Mouse (Mus musculus) adrenal gland, adult (tissue): ENCODE results near the gene Ddrgk1.
A peak's percentile ranks its signal among the peaks of the same experiment; 100 is the strongest.

Experiments used
- DNase-seq, 2 experiments: peaks; one replicate each; pipeline ENCODE4 v3.0.0; 2022 to 2023; ENCODE audit warnings: low spot score in 1 of 2; ENCODE audit not compliant: inconsistent age in 2 of 2

Gene Ddrgk1

DNA sequence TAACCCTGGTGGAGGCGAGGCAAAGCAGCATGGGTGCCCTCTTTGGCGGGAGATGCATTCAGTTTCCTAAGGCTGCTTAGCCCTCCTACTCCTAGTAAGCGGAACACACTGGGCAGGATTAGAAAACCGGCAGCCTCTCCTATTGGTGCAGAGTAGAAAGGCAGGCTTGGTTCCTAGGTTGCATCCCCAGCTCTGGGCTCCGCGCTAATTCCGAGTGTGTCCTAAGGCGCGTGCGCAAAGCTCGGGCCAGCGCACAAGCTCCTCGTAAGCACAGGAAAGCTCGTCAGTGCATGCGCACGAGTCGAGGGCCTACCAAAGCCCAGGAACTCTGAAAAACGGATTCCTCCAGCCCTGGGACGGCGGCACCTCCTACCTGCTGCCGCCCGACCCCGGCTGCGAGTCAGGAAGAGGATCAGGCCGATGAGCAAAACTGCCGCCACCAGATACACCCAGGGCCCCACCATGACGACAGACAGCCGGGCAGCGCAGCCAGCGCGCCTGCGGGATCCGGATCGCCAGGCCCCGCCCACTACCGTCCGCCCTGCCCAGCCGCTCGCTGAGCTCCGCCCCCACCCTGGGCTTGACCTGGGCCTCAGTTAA lies at the start of gene Ddrgk1:
TSS of gene Ddrgk1 (minus strand) at position 558 of the 600 bp plus-strand sequence.
- DNase-seq = peak; percentile 95 to 99

DNA sequence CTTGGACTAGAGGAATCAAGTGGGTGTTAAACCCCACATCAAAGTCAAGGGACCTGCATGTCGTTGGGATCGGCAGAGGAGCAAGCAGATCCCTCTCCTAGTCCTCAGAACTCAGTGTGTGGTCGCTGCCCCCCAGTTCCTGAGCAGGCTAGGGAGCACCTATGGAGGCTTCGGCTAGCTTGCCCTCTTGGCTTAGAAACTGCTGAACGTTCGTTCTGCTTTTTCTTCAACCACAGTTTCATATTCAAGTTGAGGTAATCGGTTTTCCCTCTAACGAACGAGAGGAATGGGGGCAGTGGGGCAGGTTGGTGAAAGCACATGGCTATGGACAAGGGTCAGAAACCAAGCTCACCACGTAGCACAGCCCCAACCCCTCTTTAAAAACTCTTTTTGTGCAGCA lies 42.6 kb upstream of the Ddrgk1 start:
- no peak for DNase-seq

DNA sequence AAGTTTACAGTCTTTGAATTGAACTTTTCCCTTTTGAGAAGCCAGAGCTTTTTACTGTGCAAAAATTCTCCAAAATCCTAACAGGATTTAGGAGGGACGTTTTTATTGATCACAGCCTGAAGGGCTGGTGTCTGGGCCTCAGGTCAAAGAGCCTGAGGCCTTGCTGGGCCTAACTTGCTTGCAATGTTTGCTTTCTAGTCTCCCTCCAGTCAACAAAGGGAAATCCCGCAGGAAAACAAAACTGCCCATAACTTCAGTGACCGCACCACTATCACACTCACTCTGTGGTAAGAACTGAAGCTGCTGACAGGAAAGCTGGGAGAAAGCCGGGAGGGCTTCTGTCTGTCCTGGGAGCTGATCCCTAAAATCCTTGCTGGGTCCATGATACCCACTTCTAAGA lies 42.1 kb upstream of the Ddrgk1 start:
- no peak for DNase-seq

DNA sequence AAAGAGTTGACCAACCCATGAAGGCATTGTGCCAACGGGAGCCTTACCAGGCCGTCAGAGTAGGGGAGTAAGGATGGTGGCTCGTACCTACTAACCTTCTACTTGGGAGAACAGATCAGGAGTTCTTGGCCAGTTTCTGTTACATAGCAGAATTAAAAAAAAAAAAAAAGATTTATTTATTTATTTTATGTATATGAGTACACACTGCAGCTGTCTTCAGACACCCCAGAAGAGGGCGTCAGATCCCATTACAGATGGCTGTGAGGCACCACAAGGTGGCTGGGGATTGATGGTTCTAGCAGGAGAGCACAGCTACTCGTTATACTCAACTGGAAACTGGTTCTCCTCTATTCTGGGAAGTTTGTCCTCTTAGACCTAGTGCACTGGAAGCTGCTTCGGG lies 40.7 kb upstream of the Ddrgk1 start:
- DNase-seq = no peak

DNA sequence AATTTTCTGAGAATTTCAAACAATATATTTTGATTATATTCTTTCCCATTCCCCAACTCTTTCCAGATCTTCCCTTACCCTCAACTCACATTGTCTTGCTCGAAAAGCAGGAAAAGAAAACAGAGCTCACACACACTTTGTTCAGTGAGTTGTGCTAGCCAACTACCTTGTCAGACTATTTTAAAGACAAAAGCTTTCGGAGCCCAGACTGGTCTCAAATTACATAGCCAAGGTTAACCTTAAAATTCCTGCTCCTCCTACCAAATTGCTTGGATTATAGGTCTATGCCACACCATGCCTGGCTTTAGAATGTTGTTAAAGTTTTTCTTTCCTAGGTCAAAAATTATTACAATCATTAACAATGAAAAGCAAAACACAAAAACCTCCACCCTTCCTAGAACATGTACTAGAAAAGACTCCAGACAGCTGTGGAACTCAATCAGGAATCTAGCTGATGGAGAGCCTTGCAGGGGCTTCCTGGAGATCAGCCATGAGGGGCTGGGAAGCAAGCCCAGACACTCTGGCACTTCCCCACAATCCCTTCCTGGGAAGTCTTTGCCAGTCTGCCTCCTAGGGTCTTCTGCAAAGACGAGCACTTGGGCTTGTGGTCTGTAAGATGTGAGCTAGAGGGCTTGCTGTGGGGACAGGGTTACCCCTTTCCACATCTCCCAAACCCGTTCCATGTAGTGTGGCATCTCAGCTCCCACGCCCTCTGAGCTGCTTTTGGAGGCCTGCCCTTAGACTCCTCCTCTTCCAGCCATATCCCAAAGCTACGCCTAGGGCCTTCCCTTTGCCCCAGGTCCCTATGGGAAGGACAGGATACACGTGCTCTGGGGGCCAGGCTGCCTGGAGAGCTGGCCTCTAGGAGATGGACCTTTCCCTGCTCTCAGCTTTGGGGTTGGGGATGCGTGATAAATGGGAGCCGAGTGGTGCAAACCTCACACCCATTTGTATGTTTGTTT lies 39.9 kb upstream of the Ddrgk1 start:
- DNase-seq = no peak

DNA sequence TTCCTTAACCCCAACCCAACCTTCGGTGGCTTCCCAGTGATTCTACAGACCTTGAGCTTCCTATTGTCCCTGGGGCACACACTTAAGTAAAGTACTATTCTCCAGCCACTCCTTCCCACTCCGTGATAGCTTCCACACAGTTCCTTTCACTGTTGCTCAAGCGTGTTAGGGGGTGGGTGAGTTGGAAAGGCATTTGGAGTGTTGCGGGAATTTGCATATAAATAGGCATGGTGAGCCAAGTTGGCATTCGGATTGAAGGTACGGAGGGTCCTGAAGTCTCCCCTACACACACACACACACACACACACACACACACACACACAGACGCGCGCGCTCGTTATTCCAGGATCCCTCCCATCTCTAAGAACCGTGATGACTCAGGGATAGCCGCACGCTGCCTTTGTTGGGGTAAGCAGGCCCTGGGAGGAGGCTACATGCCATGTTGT lies 33.4 kb upstream of the Ddrgk1 start:
- DNase-seq = no peak

DNA sequence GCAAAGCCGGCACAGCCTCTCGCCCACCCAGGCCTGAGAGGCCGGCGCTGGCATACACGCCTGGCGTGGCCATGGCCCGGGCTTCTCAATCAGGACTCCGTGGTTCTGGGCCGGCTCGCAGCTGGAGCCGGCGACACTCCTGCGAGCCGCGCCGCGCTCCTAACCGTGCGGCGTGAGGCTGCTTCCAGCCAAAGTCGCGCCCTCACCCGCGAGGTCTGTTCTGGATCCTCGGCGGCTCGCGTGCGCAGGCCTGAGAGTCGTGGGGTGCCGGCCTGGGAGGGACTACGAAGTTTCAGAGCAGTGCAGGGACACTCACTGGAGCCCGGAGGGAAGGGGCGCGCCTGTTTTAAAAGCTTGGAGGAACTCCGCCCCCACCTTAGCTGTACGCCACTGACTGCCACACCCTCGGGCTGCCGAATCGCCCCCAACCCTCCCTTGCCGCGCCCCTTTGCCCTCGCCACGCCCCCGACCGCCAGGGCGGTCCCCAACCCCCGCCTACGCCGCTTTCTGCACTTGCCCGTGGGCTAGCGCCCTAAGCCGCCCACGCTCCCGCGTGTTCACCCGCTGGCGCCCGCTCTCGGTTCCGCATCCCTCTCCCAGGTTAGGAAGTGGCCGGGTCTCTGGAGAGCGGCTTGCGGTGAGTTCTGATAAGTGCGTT lies 32.8 kb upstream of the Ddrgk1 start, which contains the start of gene Slc4a11:
TSS of gene Slc4a11 (minus strand) at position 367 of the 658 bp plus-strand sequence.
- peak; percentile 72 to 89 for DNase-seq

DNA sequence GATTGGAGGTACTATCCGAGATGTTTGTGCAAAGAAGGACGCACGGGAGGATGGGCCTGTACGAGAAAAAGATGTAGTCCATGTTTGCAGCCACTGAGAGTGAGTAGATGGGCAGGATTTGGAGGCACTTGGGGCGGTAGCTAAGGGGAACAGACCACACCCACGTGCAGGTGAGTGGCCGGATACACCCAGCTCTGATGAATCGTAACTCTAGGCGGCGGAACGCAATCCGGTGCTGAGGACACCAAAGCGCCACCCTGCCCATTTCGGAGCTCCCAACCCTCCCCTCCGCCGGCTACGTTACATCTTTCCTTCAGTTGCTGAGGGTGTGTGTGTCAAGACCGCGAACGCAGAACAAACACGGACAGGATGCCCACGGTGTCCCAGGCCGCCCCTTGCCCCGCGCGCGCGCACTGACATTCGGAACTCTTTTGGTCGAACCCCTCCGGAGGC lies 32.3 kb upstream of the Ddrgk1 start:
- no peak for DNase-seq

DNA sequence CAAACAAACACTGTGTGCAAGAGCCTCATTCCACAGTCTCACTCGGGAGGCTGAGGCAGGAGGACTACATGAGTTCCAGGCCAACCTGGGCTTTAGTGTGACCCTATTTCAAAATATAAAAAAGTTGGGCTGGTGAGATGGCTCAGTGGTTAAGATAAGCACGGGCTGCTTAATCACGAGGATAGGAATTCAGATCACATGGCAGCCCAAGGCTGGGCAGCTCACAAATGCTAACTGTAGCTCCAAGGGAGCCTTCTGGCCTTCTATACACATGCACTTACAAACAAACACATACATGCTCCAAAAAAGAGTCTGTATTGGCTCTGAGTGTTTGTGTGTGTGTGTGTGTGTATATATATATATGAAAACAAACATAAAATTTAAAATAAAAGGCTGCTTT lies 29.1 kb upstream of the Ddrgk1 start:
- DNase-seq = peak in 1 of 2 experiments; percentile 64

DNA sequence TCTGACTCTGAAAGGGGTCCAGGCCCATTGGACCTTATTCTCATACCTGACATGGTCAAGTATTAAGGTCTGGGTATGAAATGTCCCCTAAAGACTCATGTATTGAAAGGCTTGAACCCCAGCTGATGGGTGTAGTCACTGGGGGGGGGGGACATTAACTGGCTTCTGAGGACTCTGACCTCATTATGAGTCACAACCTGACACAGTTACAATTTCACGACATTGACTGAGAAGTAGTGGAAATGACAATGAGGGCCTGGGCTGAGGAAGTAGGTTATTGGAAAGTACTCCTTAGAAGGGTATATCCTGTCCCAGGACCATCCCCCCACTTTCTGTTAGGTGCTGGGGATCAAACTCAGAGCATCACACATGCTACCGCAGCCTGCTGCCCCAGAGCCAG lies 24.6 kb upstream of the Ddrgk1 start:
- DNase-seq = peak in 1 of 2 experiments; percentile 74

DNA sequence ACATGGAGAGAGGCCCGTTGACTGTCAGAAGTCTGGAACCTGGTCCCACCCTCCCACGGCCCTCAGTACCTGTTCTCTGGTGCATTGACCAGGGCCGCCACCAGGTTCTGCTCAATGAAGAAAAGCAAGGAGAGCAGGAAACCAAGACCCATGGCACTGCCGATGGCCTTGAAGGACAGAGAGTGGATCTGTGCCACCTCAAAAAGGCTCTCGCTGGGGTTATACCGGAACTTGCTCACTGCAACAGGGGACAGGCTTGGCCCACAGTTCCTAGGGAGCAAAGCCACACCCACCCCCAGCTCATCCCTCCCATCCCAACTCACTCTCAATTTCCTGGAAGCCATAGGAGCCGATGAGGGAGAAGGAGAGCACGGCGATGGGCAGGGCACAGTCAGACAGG lies 21.0 kb upstream of the Ddrgk1 start:
- no peak for DNase-seq

DNA sequence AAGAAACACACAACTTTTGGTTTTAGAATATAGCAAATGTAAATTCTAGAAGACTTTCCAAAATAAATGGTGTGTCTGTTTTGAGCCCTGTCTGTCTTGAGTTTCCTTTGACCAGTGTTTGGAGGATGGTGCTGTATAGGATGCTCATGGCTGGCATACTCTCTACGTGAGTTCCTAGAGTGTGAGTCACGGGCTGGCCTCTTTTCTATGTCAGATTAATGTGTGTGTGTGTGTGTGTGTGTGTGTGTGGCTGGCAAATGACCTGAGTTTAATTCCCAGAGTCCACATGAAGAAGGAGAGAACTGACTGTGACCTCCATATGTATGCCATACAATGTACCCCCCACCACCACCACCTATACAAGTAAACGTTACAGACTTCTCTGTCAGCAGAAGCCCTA lies 17.1 kb upstream of the Ddrgk1 start:
- DNase-seq = no peak

DNA sequence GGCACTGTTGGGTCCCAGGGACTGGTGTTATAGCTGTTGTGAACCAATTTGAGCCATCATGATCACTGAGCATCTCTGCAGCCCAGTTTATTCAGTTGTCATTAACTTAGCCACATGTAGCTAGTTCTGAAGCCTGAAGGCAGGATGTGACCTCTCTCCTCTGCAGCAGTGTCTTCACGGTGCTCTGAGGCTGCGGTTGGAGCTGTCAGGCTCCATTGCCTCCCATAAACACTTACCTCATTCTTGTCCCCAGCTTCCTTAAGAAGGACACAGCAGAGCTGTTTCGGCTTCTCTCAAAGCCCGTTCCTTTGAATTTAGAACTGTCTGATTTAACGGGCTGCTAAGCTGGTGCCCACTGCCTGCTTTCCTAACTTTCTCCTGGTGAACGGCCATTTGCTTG lies 15.4 kb upstream of the Ddrgk1 start:
- DNase-seq = no peak

DNA sequence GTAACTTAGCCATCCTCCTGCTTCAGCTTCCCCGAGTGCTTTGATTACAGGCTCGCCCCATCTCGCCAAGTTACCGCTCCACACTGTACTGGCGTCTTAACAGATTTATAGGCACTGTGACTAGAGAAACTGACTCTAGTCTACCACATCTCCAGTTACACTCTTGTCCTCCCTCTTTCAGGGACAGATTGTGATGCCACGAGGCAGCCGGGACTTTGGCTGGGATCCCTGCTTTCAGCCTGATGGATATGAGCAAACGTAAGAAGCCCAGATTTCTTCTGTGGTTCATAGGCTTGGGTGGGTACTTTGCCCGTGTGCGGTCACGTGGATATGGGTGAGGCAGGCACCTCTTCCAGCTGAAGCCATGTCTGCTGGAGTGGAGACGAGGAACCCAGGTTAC lies 14.7 kb upstream of the Ddrgk1 start:
- DNase-seq = no peak

DNA sequence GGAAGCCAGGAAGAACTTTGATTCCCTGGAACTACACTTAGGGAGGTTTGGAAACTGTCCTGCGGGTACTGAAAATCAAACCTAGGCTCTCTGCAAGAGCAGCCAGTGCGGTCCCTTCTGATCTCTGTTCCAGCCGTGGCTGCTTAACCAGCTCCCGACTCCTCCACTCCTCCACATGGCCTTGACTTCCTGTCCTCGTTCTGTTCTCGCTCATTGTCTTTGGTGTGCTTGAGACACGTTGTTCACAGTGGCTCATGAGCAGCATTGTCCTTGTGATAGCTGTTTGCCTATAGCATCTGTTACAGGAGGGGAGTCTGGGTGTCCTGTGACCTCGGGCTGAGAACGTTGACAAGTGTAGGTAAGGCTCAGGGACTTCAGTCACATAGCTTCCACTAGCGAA lies 12.8 kb upstream of the Ddrgk1 start:
- peak; percentile 67 to 76 for DNase-seq

DNA sequence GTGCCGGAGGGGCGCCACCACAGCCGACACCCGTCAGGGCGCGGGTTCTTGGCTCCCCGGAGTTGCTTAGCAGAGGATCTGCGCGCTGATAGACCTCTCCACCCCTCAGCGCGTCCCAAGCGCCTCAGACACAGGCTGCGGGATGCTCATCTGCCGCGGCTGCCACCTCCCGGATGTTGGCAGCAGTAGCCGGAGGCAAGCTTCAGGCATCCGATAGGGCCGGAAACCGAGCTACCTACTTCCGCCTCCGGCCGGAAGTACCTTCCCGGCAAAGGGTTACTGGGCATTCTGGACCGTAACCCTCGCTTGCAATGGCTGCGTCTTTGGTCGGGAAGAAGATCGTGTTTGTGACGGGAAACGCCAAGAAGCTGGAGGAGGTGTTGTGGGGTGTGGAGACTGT lies 3.1 kb upstream of the Ddrgk1 start, which contains the start of gene Itpa:
TSS of gene Itpa (plus strand) at position 52 of the 400 bp plus-strand sequence.
- peak; percentile 90 to 95 for DNase-seq

DNA sequence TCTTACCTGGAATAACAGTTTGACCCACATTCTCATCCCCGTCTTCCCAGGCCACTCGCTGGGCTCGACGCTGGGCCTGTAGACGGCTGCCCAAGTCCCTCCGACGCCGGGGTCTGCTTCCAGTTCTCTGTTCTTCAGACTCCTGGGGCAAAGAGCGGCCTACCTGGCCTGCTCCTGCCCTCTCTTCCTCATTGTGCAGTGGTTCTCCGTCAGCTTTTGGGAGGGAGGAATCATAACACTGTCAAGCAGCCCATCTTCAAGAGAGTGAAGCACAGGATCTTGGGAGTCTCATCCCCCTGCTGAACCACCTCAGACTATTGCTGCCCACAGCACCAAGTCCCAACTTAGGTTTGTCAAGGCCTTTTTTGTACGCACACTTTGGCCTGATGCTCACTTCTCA lies 1.1 kb downstream of the Ddrgk1 start:
- no peak for DNase-seq

DNA sequence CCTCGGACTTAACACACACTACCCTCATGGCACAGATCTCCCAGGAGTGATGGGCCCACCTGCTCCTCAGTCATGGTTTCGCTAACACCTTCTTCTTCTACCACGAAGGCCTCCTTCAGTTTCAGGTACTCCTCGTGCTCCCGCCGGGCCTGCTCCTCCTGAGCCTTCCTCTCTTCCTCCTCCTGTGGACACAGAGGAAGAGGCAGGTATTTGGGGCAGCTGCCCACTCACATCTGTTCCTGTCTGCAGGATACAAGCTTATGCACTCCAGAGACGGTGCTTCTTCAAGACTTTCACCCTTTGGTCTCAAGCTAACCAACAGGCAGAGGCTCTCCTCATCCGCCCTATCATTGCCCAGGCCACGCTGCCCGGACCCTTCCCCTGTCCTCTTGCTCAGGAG lies 5.9 kb downstream of the Ddrgk1 start:
- DNase-seq = no peak

DNA sequence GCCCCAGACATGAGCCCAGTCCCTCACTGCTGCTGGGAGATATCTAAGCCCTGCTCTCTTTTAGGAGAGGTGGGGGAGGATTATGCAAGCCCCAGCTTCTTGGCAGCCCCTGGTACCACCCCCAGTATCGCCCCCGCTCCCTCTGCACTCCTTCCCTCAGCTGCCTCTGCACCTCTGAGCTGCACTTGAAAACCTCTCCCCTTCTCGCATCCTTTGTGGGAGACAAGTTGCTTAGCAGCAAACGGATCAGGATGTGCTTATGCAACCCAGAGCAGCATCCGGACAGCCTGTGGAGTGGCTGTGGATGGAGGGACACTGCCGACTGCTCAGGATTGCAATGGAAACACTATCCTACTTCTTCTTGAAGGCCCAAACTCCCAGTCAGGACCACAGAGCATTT lies 6.9 kb downstream of the Ddrgk1 start:
- no peak for DNase-seq

DNA sequence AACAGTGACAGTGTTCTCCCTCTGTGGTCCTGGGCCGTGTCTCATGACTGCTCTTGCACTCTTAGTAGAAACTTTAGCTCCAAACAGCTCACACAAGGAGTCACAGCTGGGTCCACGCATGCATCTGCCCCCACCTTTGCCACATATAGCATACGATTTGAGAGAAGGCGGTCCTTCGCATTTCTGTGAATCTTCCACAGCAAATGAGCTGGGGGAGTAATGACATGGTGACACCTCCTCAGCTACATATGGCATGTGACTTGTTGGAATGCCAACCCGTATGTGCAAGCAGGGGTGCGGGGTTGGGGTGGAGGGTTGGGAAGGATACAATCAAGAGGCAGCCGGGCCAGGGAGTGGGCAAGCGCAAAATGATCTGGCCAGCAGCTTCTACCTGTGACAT lies 7.9 kb downstream of the Ddrgk1 start:
- no peak for DNase-seq

DNA sequence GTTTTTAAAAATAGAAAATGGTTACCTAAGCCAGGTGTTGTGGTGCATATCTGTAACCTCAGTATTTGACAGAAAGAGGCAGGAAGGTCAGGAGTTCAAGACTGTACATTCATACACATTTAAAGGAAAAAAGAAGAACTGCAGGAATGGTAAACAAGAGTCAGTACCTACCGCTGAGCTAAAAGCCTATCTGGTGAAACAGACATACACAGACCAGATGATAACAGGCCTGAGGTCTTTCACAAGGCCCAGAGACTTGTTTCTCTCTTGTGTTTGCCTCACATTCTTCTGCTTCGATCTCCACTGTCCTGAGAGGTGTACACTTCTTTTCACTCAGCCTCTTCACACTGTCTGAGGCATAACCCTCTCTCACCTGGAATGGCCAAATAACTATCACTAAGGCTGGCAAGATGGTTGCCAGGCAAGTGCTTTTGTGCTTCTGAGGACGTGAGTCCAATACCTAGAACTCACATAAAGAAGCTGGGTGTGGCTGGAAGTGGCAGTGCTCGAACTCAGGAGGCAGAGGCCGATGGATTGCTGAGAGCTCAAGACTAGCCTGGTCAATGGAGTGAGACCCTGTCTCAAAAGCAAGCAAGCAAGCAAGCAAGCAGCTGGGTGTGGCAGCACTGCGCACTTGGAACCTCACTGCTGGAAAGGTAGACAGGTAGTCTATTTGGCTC lies 8.7 kb downstream of the Ddrgk1 start:
- no peak for DNase-seq
